Mouse (Mus musculus) hindbrain, embryonic 11.5 days (tissue): ENCODE results near the gene Thoc5. TPM values are rescaled to one million over a fixed set of nuclear protein-coding genes. Genes with fewer than 3 reads are reported as not detected.
A peak's percentile ranks its signal among the peaks of the same experiment; 100 is the strongest.

Experiments used
- ATAC-seq: fragments of 200-750 bp; cut with Nextera tagmentation; 2 replicates; pipeline ENCODE4 v1.8.0; 2017; ENCODE audit warnings: mild to moderate bottlenecking, moderate TSS enrichment, moderate library complexity; ENCODE audit not compliant: low FRiP score
- DNase-seq: peaks from one replicate; pipeline ENCODE4 v3.0.0-alpha.2; 2015; ENCODE audit warnings: low spot score
- H3K27ac ChIP-seq: fragments of 300-500 bp; sonication (generic); 2 replicates; pipeline ENCODE4 v1.5.1; 2014; ENCODE audit warnings: mild to moderate bottlenecking, low read depth, low read length
- H3K27me3 ChIP-seq: fragments of 300-500 bp; sonication (generic); 2 replicates; pipeline ENCODE4 v1.6.1; 2014; ENCODE audit warnings: mild to moderate bottlenecking, low read length, moderate library complexity, mixed read lengths; ENCODE audit not compliant: control insufficient read depth, insufficient read depth
- H3K36me3 ChIP-seq: fragments of 300-500 bp; sonication (generic); 2 replicates; pipeline ENCODE4 v1.6.1; 2014; ENCODE audit warnings: mild to moderate bottlenecking, low read length, moderate library complexity, mixed read lengths; ENCODE audit not compliant: control insufficient read depth, insufficient read depth
- H3K4me1 ChIP-seq: fragments of 300-500 bp; sonication (generic); replicated peaks from 2 replicates; pipeline ENCODE4 v1.6.1; 2014; ENCODE audit warnings: low read length, mixed read lengths; ENCODE audit not compliant: control insufficient read depth, insufficient read depth
- H3K4me2 ChIP-seq: fragments of 300-500 bp; sonication (generic); replicated peaks from 2 replicates; pipeline ENCODE4 v1.6.1; 2014; ENCODE audit warnings: mild to moderate bottlenecking, low read depth, low read length
- H3K4me3 ChIP-seq: fragments of 300-500 bp; sonication (generic); 2 replicates; pipeline ENCODE4 v1.5.1; 2014; ENCODE audit warnings: low read depth, low read length
- H3K9ac ChIP-seq: fragments of 300-500 bp; sonication (generic); 2 replicates; pipeline ENCODE4 v1.6.1; 2014; ENCODE audit warnings: low read depth, low read length
- H3K9me3 ChIP-seq: fragments of 300-500 bp; sonication (generic); 2 replicates; pipeline ENCODE4 v1.6.1; 2016; ENCODE audit warnings: low read length; ENCODE audit not compliant: control insufficient read depth
- WGBS: fragments of 180-500 bp; shearing (Covaris S2); extraction: QIAGEN DNeasy Blood & Tissue Kit; methylation state at CpG from one replicate; pipeline ENCODE4 v1.1.7; 2014; 5-methylcytosine and 5-hydroxymethylcytosine counted together
- polyA plus RNA-seq: library from polyadenylated mRNA; unstranded; fragments of >200 nt; fragmentation: Nextera tagmentation; extraction: Ambion mirVana; gene quantifications from 2 replicates; pipeline ENCODE4 v1.2.1, GENCODE M21; 2014

Thoc5 gene
- polyA plus RNA-seq, 1 experiment from 2014 or later, result 64.7 TPM

DNA sequence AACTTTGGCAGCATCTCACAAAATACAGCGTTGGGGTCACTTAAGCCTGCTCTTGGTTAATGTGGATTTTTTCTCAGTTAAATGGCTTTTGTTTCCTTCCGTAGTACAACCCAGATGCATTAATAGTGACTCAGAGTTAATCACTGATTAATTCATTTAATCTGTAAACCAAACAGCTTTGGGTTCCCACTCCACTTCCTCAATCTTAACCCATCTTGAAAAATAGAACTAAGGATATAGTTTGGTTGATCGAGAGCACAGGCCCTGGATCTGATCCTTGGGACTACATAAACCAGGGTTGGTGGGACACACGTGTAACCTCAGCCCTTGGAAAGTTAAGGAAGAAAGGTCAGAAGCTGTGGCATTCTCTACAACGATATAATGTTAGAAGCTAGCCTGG is 41.1 kb downstream of the Thoc5 start:
- Histone ChIP-seq H3K36me3 (no peaks in the 10 kb centered on the region), H3K9ac (no peak overlapping the region), H3K4me3 (no peak overlapping the region), H3K9me3 (no peaks in the 10 kb centered on the region), H3K27me3 (no peaks in the 10 kb centered on the region), H3K27ac (no peak overlapping the region), H3K4me1 (no peaks in the 10 kb centered on the region), H3K4me2 (no peak overlapping the region)
- no peak for DNase-seq
- WGBS, result 91% methylated on average over 5 of the region's 5 CpGs
- ATAC-seq, result no peak

DNA sequence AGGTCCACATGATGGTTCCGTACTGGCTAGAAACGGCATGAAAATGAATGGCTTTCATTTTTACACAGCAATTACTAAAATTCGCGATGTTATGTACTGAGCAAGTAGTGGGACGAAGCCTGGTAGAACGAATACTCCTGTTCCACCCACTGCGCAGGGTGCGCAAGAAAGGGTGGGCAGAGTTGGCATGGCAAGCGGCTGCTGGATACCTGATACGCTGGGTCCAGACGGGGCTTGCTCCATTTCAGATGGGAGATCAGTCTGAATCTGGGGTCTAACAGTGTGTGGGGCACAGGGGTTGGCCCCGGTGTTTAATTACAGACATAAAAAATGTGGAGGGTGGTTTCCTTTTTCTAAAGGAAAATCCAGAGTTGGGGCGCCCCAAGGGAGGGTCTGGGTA is 51.4 kb downstream of the Thoc5 start:
- H3K36me3 ChIP-seq, result no peaks in the 10 kb centered on the region
- WGBS, result 47% methylated on average over 13 of the region's 13 CpGs
- no peaks in the 10 kb centered on the region for H3K9me3 ChIP-seq
- H3K4me3 ChIP-seq, result peak overlapping the region; percentile 49
- H3K27ac ChIP-seq, result no peak overlapping the region
- peak overlapping the region; percentile 93; the same call in 1 of the 2 replicates for H3K4me2 ChIP-seq
- peak; percentile 33; the same call in 1 of the 2 replicates for ATAC-seq
- DNase-seq, result no peak
- H3K27me3 ChIP-seq, result peaks cover 56% of the 10 kb centered on the region
- peaks cover 10% of the 10 kb centered on the region for H3K4me1 ChIP-seq
- H3K9ac ChIP-seq, result no peak overlapping the region

DNA sequence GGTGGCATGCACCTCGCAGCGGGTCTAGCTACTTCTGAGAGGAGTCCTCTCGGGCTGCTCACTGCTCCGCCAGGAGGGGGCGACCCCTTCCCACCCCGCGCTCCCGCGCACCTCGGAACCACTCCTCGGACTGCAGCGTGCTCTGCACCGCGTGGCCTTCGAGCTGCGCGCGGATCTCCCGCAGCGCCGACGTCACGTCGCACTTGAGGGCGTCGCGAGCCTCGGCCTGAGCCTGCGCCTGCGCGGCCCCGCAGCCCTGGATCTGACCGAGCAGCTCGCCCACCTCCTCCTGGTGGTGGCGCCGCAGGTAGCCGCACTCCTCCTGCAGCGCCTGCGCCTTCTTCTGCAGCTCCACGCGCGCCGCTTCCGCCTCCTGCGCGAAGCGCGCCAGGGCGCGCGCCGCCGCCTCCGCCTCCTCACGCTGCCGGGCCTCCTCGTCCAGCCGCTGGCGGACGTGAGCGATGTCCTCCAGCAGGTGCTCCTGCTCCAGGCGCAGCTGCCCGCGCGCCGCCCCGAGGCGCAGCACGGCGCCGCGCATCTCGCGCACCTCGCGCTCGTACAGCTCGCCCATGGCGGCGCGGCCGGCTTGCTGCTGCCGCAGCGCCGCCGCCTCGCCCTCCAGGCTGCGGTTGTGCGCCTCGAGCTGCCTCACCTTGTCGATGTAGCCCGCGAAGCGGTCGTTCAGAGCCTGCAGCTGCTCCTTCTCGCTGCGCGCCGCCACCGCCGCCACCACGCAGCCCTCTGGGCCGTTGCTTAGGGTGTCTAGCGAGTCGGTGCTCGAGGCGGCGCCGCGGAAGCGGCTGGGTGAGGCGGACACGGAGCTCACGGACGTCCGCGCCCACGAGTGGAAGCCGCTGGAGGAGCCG is 52.1 kb downstream of the Thoc5 start:
- H3K4me2 ChIP-seq, result peak overlapping the region; percentile 93
- H3K27me3 ChIP-seq, result peaks cover 59% of the 10 kb centered on the region
- H3K9ac ChIP-seq, result peak overlapping the region; percentile 57
- peaks cover 10% of the 10 kb centered on the region for H3K4me1 ChIP-seq
- ATAC-seq (peak; percentile 83), DNase-seq (peak; percentile 74)
- H3K36me3 ChIP-seq, result no peaks in the 10 kb centered on the region
- H3K27ac ChIP-seq, result peak overlapping the region; percentile 51
- H3K9me3 ChIP-seq, result no peaks in the 10 kb centered on the region
- peak overlapping the region; percentile 49 for H3K4me3 ChIP-seq
- under 1% methylated on average over 87 of the region's 120 CpGs for WGBS

DNA sequence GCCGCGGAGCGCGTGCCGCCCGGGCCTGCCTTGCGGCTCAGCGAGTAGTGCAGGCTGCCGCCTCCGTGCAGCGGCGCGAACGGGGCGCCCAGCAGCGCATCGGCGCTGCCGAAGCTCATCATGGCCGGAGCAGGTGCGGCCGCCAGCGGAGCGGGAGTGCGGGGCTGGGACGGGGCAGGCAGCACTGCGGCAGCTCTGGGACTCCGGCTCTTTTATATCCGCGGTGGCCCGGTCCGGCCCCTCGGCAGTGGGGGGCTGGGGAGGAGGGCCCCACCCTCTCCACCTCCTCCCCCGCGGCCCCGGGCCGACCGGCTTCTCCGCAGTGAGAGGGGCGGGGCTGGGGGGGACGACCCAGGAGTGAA is 52.7 kb downstream of the Thoc5 start, which contains the start of gene Nefh:
Nefh (minus strand) TSS at position 252 of the 362 bp plus-strand sequence.
- WGBS, result under 1% methylated on average over 40 of the region's 41 CpGs
- DNase-seq (peak; percentile 59), ATAC-seq (peak; percentile 64; the same call in 1 of the 2 replicates)
- Histone ChIP-seq H3K36me3 (no peaks in the 10 kb centered on the region), H3K4me2 (peak within 1 kb of the TSS; percentile 93), H3K27ac (peak within 1 kb of the TSS; percentile 51), H3K27me3 (peaks cover 65% of the 10 kb centered on the region), H3K9ac (peak within 1 kb of the TSS; percentile 57), H3K4me1 (peaks cover 10% of the 10 kb centered on the region), H3K4me3 (peak within 1 kb of the TSS; percentile 49), H3K9me3 (no peaks in the 10 kb centered on the region)

DNA sequence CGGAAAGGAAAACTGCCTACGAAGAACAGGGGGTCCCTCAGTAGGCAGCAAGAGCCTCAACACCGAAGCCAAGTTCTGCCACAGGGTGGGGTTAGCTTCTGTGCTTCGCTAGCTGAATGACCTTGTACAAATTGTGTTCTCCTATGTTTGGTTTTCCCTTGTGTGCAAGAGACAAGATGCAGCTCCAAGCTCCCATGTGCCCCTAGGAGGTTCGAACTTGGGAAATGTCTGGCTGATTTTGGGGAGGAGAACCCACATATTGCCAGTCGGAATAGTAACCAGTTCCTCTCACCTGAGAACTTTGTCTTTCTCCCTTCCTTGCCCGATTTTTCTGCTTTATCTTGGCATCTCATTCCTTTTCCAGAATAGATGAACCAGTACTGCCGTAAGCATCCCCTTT is 53.7 kb downstream of the Thoc5 start:
- no peak for ATAC-seq
- H3K27me3 ChIP-seq, result peaks cover 73% of the 10 kb centered on the region
- H3K4me2 ChIP-seq, result no peak overlapping the region
- no peak overlapping the region for H3K9ac ChIP-seq
- WGBS, result 39% methylated on average over 8 of the region's 8 CpGs
- no peak overlapping the region for H3K27ac ChIP-seq
- peak; percentile 10 for DNase-seq
- no peak overlapping the region for H3K4me3 ChIP-seq
- H3K4me1 ChIP-seq, result peaks cover 14% of the 10 kb centered on the region
- H3K36me3 ChIP-seq, result no peaks in the 10 kb centered on the region
- H3K9me3 ChIP-seq, result no peaks in the 10 kb centered on the region

DNA sequence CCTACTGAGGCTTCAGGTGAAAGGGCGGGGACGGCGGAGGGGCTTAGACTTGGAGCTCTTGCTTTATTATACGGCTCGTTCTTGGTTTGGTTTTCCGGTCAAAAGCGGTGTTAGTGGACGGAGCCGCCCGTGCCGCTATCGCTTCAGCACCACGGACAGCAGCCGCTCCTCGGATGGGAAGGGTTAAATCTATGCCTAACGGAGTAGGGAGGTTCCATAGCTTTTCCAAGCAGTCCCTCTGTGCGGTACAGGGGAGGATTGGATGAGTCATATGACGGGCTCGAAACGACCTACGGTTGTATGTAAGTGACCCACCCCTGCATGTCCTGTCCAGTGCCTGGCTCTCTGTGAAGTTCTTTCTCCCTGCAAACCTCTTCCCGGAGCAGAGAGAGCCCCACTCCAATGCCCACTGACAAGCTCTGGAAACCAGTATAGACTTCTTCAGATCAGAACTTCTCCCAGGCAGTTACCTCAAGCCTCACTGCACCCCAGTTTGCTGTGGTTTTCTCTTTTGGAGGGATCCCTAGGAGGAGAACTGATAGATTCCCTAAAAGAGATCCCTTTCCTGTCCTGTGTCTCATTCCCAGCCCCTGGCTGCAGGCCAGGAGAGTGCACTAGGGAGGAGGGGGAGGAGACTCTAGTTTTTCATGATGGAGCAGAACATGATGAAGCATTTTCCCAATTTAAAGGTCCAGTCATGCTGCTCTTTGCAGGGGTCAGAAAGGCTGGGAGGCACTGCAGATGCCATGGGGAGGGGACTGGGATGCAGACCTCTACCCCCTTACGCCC is 54.3 kb downstream of the Thoc5 start:
- DNase-seq (peak; percentile 81), ATAC-seq (no peak)
- H3K9ac ChIP-seq, result no peak overlapping the region
- peaks cover 14% of the 10 kb centered on the region for H3K4me1 ChIP-seq
- H3K27me3 ChIP-seq, result peaks cover 73% of the 10 kb centered on the region
- no peak overlapping the region for H3K4me3 ChIP-seq
- WGBS, result 6% methylated on average over 23 of the region's 23 CpGs
- no peaks in the 10 kb centered on the region for H3K9me3 ChIP-seq
- H3K4me2 ChIP-seq, result no peak overlapping the region
- no peak overlapping the region for H3K27ac ChIP-seq
- no peaks in the 10 kb centered on the region for H3K36me3 ChIP-seq

DNA sequence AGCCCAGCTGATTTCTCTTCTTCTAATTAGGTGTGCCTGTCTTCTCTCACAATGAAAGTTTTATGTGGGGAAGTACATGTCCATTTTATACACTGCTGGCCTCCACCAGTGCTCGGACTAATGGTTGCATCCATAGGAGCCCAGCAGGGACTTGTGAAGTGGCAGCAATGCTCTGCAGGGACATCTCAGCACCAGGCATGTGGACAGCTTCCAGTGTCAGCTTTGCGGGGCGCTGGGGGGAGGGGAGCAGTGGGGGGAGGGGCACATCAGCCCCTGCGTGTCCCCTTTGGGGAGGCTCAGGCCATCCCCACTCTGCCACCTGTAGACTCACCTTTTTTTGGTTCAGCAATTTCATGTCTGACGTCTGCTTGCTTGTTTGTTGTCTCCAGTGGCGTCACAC is 58.3 kb downstream of the Thoc5 start:
- Histone ChIP-seq H3K27ac (no peak overlapping the region), H3K4me3 (no peak overlapping the region), H3K9ac (no peak overlapping the region), H3K27me3 (peaks cover 41% of the 10 kb centered on the region), H3K9me3 (no peaks in the 10 kb centered on the region), H3K36me3 (no peaks in the 10 kb centered on the region), H3K4me2 (no peak overlapping the region), H3K4me1 (peaks cover 6% of the 10 kb centered on the region; the same call in 1 of the 2 replicates)
- 6% methylated on average over 6 of the region's 6 CpGs for WGBS
- no peak for ATAC-seq
- DNase-seq, result peak; percentile 10

DNA sequence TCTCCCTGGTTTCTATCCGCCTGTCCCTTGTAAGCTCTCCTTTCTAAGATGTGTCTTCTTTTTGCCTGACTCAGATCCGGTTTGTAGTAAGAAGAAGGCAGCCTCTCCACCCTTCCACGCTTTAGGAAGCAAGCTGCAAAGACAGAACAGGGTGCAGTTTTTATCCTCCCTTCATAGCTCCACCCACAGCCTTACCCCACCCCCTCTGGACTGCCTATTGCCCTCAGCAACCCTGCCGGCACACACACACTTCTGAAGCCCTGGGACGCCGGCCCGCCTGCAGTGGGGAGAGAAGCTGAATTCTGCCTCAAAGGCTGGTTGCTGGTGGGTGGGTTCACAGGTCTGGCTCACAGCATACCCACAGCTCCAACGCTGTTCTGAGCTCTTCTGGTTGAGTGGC is 58.8 kb downstream of the Thoc5 start:
- 0% methylated on average over 8 of the region's 8 CpGs for WGBS
- peaks cover 6% of the 10 kb centered on the region; the same call in 1 of the 2 replicates for H3K4me1 ChIP-seq
- peaks cover 36% of the 10 kb centered on the region for H3K27me3 ChIP-seq
- no peak overlapping the region for H3K27ac ChIP-seq
- H3K4me3 ChIP-seq, result no peak overlapping the region
- no peaks in the 10 kb centered on the region for H3K36me3 ChIP-seq
- no peaks in the 10 kb centered on the region for H3K9me3 ChIP-seq
- H3K9ac ChIP-seq, result no peak overlapping the region
- ATAC-seq (no peak), DNase-seq (peak; percentile 12)
- peak overlapping the region; percentile 1; the same call in 1 of the 2 replicates for H3K4me2 ChIP-seq
